Mouse (Mus musculus): ENCODE measurements around the gene Ccdc33.

- TF ChIP-seq CTCF (IDR thresholded peaks at IDR 0.05; ENCODE audit: low read depth, low read length) (no peak), POLR2A (IDR thresholded peaks at IDR 0.05; ENCODE audit: extremely low read depth, insufficient read depth, low read length) (no peak)
Observed at GRCm38 (mm10) chr9:58107494-58107893, 11.1 kb downstream of the Ccdc33 start.
